Mouse (Mus musculus): ENCODE data around the gene Zfp212. TPM values are rescaled to one million over a fixed set of nuclear protein-coding genes. Genes with fewer than 3 reads are reported as not detected.
A peak's percentile ranks its signal among the peaks of the same experiment; 100 is the strongest.

Zfp212 gene
- polyA plus RNA-seq, 1 experiment from 2014 or later, result 24.6 TPM

DNA sequence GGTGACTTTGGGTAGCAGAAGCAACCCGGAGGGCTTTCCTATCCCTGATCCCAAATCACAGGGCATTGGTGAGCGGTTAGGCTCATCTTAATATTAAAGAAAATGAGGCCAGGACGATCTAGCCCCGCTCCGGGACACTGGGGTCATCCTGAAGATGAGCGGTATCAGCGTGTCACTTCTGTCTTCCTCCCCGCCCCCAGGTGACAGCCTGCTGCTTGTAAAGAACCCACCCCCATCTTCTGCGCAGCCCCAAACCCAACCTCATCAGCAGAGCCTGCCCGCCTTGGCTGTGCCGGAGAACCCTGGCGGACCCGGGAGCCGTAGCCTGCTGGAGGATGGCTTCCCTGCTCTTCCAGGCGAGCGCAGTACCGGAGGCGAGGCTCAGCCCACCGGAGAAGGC is 15.9 kb upstream of the Zfp212 start:
- Histone ChIP-seq H3K36me3 (peaks cover 82% of the 10 kb centered on the region), H3K9me3 (no peaks in the 10 kb centered on the region), H3K27ac (replicated peaks) (no peak overlapping the region), H3K27me3 (no peaks in the 10 kb centered on the region), H3K4me3 (no peak overlapping the region), H3K4me2 (replicated peaks) (no peak overlapping the region), H3K9ac (replicated peaks) (no peak overlapping the region), H3K4me1 (no peaks in the 10 kb centered on the region)
- WGBS, result 47% methylated on average over 19 of the region's 19 CpGs
- ATAC-seq (replicated peaks), result no peak

DNA sequence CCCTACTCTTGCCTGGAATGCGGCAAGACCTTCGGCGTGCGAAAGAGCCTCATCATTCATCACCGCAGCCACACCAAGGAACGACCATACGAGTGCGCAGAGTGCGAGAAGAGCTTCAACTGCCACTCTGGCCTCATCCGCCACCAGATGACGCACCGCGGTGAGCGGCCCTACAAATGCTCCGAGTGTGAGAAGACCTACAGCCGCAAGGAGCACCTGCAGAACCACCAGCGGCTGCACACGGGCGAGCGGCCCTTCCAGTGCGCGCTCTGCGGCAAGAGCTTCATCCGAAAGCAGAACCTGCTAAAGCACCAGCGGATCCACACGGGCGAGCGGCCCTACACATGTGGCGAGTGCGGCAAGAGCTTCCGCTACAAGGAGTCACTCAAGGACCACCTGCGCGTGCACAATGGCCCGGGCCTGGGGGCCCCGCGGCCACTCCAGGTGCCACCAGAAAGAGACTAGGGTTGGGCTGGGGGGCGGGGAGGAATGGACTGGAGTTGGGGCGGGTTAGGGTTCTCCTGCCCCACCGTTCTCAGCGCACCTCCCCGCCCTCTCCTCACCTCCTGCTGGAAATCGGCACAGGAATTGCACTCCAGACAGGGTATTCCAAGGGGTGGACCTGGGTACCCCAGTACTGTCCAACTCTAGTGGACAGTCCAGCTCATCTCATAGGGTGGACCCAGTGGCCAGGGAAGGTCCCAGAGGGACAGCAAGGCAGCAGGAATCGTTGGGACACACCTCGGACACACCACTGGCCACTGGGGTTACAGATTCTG is 15.2 kb upstream of the Zfp212 start:
- Histone ChIP-seq H3K4me1 (no peaks in the 10 kb centered on the region), H3K4me3 (no peak overlapping the region), H3K27ac (replicated peaks) (no peak overlapping the region), H3K9me3 (no peaks in the 10 kb centered on the region), H3K36me3 (peaks cover 76% of the 10 kb centered on the region), H3K9ac (replicated peaks) (no peak overlapping the region), H3K27me3 (no peaks in the 10 kb centered on the region), H3K4me2 (replicated peaks) (no peak overlapping the region)
- no peak for ATAC-seq (replicated peaks)
- WGBS, result 52% methylated on average over 44 of the region's 44 CpGs

DNA sequence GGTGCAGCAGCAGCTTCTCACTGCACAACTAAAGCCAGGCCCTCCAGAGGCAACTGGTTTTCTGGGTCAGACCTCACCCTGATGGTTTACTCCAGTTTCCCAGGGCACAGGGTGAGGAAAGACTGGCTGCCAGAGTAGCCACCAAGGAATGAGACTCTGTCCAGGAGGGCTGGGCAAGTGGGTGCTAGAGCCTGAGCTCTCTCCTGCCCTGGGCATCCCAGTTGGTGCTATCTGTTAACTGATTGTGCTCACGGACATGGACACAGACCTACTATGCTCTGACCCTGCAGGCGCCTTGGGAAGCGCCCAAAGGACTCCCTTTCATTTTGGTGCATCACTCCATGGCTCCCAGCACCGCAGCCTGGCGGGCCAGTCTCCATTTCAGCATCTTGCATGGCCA is 13.9 kb upstream of the Zfp212 start:
- H3K4me3 ChIP-seq, result no peak overlapping the region
- no peaks in the 10 kb centered on the region for H3K27me3 ChIP-seq
- no peak overlapping the region for H3K27ac ChIP-seq (replicated peaks)
- H3K4me1 ChIP-seq, result no peaks in the 10 kb centered on the region
- no peak for ATAC-seq (replicated peaks)
- H3K9ac ChIP-seq (replicated peaks), result no peak overlapping the region
- H3K4me2 ChIP-seq (replicated peaks), result no peak overlapping the region
- WGBS, result 91% methylated on average over 5 of the region's 5 CpGs
- H3K9me3 ChIP-seq, result no peaks in the 10 kb centered on the region
- H3K36me3 ChIP-seq, result peaks cover 64% of the 10 kb centered on the region

DNA sequence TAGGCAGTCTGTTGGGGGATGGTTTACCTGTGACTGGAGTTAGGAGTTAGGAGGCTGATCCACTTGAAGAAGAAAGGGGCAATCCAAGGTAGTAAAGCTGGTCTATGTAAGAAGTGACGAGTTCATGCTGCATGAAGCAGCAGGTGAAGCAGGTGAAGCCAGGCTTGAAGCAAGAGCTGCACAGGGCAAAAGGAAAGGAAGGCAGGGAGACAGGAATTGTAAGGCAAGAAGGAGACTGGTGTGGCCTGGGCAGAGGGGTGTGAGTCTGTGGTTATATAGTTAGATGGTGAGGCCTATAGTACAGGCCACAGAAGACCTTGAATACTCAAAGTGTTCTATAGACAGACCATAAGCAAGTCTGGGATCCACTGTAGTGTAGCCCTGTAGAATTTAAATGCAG is 11.3 kb upstream of the Zfp212 start:
- 85% methylated on average over 1 of the region's 1 CpGs for WGBS
- H3K4me1 ChIP-seq, result no peaks in the 10 kb centered on the region
- no peak for ATAC-seq (replicated peaks)
- H3K9me3 ChIP-seq, result no peaks in the 10 kb centered on the region
- no peak overlapping the region for H3K9ac ChIP-seq (replicated peaks)
- H3K36me3 ChIP-seq, result peaks cover 41% of the 10 kb centered on the region
- no peak overlapping the region for H3K4me3 ChIP-seq
- no peak overlapping the region for H3K27ac ChIP-seq (replicated peaks)
- no peaks in the 10 kb centered on the region for H3K27me3 ChIP-seq
- no peak overlapping the region for H3K4me2 ChIP-seq (replicated peaks)

DNA sequence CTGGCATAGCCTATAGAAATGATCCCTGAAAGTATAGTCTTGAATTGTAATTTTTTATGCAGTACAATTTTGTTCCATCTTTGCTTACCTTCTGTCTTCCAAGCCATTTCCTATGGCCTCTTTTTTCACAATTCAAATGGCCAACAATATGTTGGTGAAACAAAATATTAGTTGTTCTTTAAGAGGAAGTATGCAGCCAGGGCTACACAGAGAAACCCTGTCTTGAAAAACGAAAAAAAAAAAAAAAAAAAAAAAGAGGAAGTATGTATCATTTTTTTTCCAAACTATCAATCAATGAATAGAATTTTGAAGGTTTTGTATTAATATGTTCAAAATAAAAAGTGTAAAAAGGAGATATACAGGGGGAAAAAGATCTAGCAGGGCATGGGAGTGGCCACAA is 8.6 kb upstream of the Zfp212 start:
- 63% methylated on average over 1 of the region's 1 CpGs for WGBS
- no peaks in the 10 kb centered on the region for H3K27me3 ChIP-seq

DNA sequence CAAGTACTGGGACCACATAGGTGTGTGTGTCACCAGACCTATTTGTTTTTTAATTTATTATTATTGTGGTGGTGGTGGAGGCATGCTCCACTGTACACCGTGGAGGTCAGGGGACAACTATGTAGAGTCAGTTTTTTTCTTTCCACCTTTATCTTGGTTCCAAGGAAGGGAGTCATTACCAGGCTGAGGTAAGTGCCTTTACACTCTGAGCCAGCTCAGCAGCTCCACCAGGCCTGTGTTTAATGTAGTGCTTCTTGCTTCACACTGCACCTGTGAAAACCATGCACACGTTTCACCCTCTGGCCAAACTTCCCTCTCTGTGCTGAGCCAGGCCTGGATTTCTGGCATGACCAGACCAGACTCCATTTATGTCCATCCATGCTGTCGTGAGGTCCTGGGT is 7.3 kb upstream of the Zfp212 start:
- 67% methylated on average over 3 of the region's 3 CpGs for WGBS

More for the DNA sequence above, 8.6 kb upstream of the Zfp212 start:
- Histone ChIP-seq H3K27ac (replicated peaks) (no peak overlapping the region), H3K9me3 (no peaks in the 10 kb centered on the region), H3K4me2 (replicated peaks) (no peak overlapping the region), H3K36me3 (peaks cover 16% of the 10 kb centered on the region), H3K9ac (replicated peaks) (no peak overlapping the region), H3K4me3 (no peak overlapping the region), H3K4me1 (no peaks in the 10 kb centered on the region)
- ATAC-seq (replicated peaks), result no peak

DNA sequence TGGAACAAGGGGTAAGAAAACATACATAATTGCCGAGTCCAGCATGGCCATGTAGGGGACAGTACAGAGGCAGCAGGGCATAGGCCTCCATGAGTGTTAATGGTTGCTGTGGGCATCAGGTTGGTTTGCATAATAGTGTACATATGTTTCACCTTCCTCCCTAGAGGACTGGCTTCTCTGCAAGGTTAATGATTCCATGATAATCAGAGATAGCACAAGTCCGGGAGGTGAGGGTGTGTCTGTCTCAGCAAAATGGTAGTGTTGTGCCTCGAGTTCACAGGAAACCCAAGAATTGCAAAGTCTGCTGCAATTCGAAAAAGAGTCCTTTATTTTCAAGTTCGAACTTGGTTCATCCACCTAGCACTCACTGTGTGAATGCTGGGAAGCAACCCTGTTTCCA is 3.2 kb upstream of the Zfp212 start:
- WGBS, result 84% methylated on average over 5 of the region's 5 CpGs
- H3K9me3 ChIP-seq, result no peaks in the 10 kb centered on the region
- ATAC-seq (replicated peaks), result no peak
- H3K4me3 ChIP-seq, result no peak overlapping the region
- peaks cover 11% of the 10 kb centered on the region for H3K4me1 ChIP-seq
- H3K9ac ChIP-seq (replicated peaks), result no peak overlapping the region
- no peaks in the 10 kb centered on the region for H3K36me3 ChIP-seq
- H3K27me3 ChIP-seq, result no peaks in the 10 kb centered on the region
- H3K27ac ChIP-seq (replicated peaks), result no peak overlapping the region
- H3K4me2 ChIP-seq (replicated peaks), result no peak overlapping the region

More for the DNA sequence above, 7.3 kb upstream of the Zfp212 start:
- H3K27me3 ChIP-seq, result no peaks in the 10 kb centered on the region
- H3K4me3 ChIP-seq, result no peak overlapping the region
- H3K4me2 ChIP-seq (replicated peaks), result no peak overlapping the region
- no peaks in the 10 kb centered on the region for H3K4me1 ChIP-seq
- no peak for ATAC-seq (replicated peaks)
- no peaks in the 10 kb centered on the region for H3K9me3 ChIP-seq
- no peak overlapping the region for H3K27ac ChIP-seq (replicated peaks)
- no peak overlapping the region for H3K9ac ChIP-seq (replicated peaks)
- peaks cover 2% of the 10 kb centered on the region; the same call in 1 of the 2 replicates for H3K36me3 ChIP-seq

DNA sequence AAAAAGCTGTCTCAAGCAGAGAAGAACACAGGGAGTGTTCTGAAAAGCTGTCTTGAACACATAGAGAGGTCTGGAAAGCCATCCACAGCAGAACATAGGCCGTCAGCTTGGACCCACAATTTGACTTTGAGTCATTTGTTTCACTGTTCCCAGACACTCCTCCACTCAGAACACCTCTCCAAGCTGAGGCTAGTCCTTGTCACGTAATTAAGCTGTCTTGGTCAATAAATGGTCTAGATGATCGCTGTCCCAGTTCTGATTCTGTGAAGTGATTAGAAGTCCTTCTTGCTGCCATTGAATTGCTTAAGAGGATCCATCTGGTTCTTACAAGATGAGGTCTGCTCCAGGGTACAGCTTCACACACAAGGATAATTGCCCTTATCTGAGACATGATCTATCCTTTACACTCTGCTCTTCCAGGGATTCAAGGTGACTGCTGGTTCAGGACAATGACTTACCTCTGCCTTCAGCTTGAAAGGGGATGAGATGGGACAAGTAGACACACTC is 1.5 kb upstream of the Zfp212 start:
- 75% methylated on average over 3 of the region's 3 CpGs for WGBS
- no peak overlapping the region for H3K4me3 ChIP-seq
- ATAC-seq (replicated peaks), result no peak

DNA sequence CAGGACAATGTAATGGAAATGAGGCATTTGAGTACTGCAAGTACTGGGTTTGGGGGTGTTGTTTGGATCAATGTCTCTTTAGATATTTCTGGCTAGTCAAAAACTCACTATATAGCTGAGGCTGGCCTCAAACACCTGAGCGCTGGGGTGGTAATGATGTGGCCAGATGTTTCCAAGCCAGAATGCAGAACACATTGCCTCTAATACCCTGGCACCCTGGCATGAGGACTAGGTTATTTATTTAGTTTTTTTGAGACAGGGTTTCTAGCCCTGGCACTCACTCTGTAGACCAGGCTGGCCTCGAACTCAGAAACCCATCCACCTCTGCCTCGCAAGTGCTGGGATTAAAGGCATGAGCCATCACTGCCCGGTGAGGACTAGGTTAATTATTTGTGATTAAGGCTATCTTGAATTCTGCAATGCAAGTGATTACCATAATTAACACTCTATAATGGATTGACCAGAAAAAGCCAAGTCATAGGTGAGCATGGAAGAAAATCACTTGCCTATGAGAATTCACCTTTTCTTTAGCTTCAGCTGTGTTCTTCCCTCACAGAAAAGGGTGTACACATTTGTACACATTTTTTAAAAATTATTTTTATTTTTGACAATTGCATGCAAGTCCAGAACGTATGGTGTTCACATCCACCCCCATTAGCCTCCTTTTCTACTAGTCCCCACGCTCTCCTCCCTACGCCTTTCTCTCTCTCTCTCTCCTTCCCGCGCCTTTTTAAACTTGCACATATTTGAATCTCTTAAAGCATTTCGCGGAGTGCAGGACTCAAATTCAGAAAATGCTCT is 430 bp upstream of the Zfp212 start:
- no peaks in the 10 kb centered on the region for H3K9me3 ChIP-seq
- no peaks in the 10 kb centered on the region for H3K36me3 ChIP-seq
- H3K27ac ChIP-seq (replicated peaks), result peak overlapping the region; percentile 98
- WGBS, result 24% methylated on average over 11 of the region's 11 CpGs
- peak overlapping the region; percentile 94 for H3K4me3 ChIP-seq
- ATAC-seq (replicated peaks), result peak; percentile 7
- H3K4me2 ChIP-seq (replicated peaks), result peak overlapping the region; percentile 62
- H3K27me3 ChIP-seq, result no peaks in the 10 kb centered on the region
- H3K4me1 ChIP-seq, result peaks cover 19% of the 10 kb centered on the region
- peak overlapping the region; percentile 90 for H3K9ac ChIP-seq (replicated peaks)

More for the DNA sequence above, 1.5 kb upstream of the Zfp212 start:
- Histone ChIP-seq H3K27me3 (no peaks in the 10 kb centered on the region), H3K27ac (replicated peaks) (no peak overlapping the region), H3K9me3 (no peaks in the 10 kb centered on the region), H3K4me2 (replicated peaks) (no peak overlapping the region), H3K9ac (replicated peaks) (no peak overlapping the region), H3K36me3 (no peaks in the 10 kb centered on the region), H3K4me1 (peaks cover 19% of the 10 kb centered on the region)

DNA sequence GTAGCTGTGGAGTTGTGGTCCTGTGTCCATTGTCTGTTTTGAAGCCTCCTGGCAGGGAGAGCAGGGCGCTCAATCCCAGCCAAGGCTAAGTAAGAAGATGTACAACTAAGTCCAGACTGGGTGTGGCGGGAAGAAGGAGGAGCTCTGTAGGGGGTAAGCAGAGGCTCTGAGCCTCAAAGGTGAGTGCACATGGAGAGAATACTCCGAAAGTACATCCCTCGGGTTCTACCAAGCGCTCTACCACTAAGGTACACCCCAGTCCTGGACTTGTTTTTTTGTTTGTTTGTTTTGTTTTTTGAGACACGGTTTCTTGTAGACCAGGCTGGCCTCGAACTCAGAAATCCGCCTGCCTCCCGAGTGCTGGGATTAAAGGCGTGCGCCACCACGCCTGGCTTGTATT is 22.2 kb downstream of the Zfp212 start:
- no peak for ATAC-seq (replicated peaks)
- 55% methylated on average over 12 of the region's 12 CpGs for WGBS
- Histone ChIP-seq H3K4me3 (peak overlapping the region; percentile 45), H3K9ac (replicated peaks) (peak overlapping the region; percentile 48; the same call in 1 of the 2 replicates), H3K27me3 (no peaks in the 10 kb centered on the region), H3K4me2 (replicated peaks) (peak overlapping the region; percentile 85), H3K9me3 (no peaks in the 10 kb centered on the region), H3K27ac (replicated peaks) (no peak overlapping the region), H3K36me3 (no peaks in the 10 kb centered on the region), H3K4me1 (peaks cover 11% of the 10 kb centered on the region)

DNA sequence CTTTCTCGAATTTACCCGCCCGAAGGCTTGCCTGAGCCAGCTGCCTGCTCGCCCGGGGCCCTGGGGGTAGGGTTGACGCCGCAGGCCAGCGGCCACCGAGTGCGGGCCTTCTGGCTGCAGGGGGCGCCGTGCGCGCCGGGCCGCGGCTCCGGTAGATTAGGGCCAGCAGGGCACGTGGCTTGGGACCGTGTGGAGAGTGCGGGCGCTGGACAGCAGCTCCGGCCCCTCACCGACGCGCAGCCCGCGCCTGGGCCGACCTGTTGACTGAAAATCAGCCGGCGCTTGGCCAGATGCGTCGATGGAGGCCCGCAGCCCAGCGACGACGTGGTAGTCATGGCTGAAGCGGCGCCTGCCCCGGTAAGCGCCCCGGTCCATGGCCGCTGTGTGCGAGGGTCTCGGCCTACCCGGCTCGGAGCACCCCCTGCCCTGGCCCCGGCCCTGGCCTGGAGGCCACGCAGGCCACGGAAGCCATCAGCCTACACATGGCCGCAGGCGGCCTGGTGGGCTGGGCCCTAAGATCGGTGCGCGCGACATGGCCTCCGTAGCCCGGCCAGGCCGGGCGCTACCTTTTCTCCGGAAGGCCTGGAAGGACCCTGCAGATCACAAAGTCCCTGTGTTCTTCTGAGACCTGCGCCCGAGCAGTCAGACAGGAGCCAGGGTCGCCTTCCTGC is 22.9 kb downstream of the Zfp212 start:
- Histone ChIP-seq H3K36me3 (no peaks in the 10 kb centered on the region), H3K4me1 (peaks cover 11% of the 10 kb centered on the region), H3K9me3 (no peaks in the 10 kb centered on the region), H3K27me3 (no peaks in the 10 kb centered on the region), H3K9ac (replicated peaks) (peak overlapping the region; percentile 48), H3K27ac (replicated peaks) (no peak overlapping the region), H3K4me2 (replicated peaks) (peak overlapping the region; percentile 85), H3K4me3 (peak overlapping the region; percentile 45)
- 11% methylated on average over 56 of the region's 64 CpGs for WGBS
- ATAC-seq (replicated peaks), result peak; percentile 84

DNA sequence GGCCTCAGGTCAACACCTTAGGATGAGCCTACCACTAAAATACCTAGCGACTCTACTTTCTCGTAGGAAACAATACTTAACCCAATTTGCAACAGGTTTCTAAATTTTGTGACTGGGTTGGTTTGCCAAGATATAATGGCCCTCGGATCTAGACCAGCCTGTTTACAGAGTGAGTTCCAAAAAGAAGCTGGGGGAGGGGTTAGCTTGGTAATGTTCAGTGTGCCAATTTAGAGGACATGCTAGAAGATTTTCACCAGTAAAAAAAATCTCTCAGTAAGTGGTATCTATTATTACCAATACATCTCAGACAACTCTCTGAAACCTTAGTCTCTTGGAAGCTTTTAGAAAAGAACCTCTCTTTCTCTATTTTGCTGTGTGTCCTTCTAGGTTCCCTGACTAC is 23.4 kb downstream of the Zfp212 start:
- Histone ChIP-seq H3K4me3 (peak overlapping the region; percentile 45), H3K4me2 (replicated peaks) (peak overlapping the region; percentile 85), H3K4me1 (peaks cover 11% of the 10 kb centered on the region), H3K9ac (replicated peaks) (peak overlapping the region; percentile 48), H3K36me3 (no peaks in the 10 kb centered on the region), H3K9me3 (no peaks in the 10 kb centered on the region), H3K27ac (replicated peaks) (no peak overlapping the region), H3K27me3 (no peaks in the 10 kb centered on the region)
- 82% methylated on average over 3 of the region's 3 CpGs for WGBS
- ATAC-seq (replicated peaks), result no peak

All from forebrain, embryonic 15.5 days (tissue).